Mouse (Mus musculus): Measurements from ENCODE around the gene Adnp.

Gene Adnp

GRCm38 (mm10) chr2:168205681-168206631, 956 bp downstream of the Adnp start:
- DNase-seq (ENCODE audit: low spot score in 2 of 2): peak; percentile 22

- peak; percentile 88 to 90 for DNase-seq (ENCODE audit: low spot score in 2 of 2)
These were observed 1.6 kb downstream of the Adnp start for GRCm38 (mm10) chr2:168205265-168205664.

GRCm38 (mm10) chr2:168204476-168204999, 2.4 kb downstream of the Adnp start:
- DNase-seq (ENCODE audit: low spot score in 2 of 2): no peak

- no peak for DNase-seq (ENCODE audit: low spot score in 2 of 2)
These were observed 6.8 kb downstream of the Adnp start for GRCm38 (mm10) chr2:168200014-168200691.

- DNase-seq (ENCODE audit: low spot score in 2 of 2): no peak
These were observed 7.4 kb downstream of the Adnp start for GRCm38 (mm10) chr2:168199476-168199875.

- DNase-seq (ENCODE audit: low spot score in 2 of 2): no peak
These were observed 8.5 kb downstream of the Adnp start for GRCm38 (mm10) chr2:168198421-168198820.

- DNase-seq (ENCODE audit: low spot score in 2 of 2): no peak
These were observed 11.2 kb downstream of the Adnp start for GRCm38 (mm10) chr2:168195721-168196120.

- DNase-seq (ENCODE audit: low spot score in 2 of 2): no peak
These were observed 13.2 kb downstream of the Adnp start for GRCm38 (mm10) chr2:168193685-168194084.

- no peak for DNase-seq (ENCODE audit: low spot score in 2 of 2)
These were observed 15.1 kb downstream of the Adnp start for GRCm38 (mm10) chr2:168191856-168192255.

GRCm38 (mm10) chr2:168175946-168176345, 31.0 kb downstream of the Adnp start:
- DNase-seq (ENCODE audit: low spot score in 2 of 2): no peak

- DNase-seq (ENCODE audit: low spot score in 2 of 2): peak; percentile 78 to 84
These were observed 36.7 kb downstream of the Adnp start for GRCm38 (mm10) chr2:168170167-168170685.

- DNase-seq (ENCODE audit: low spot score in 2 of 2): no peak
These were observed 37.2 kb downstream of the Adnp start for GRCm38 (mm10) chr2:168169800-168170113.

- DNase-seq (ENCODE audit: low spot score in 2 of 2): no peak
These were observed 37.8 kb downstream of the Adnp start for GRCm38 (mm10) chr2:168168892-168169799.

- no peak for DNase-seq (ENCODE audit: low spot score in 2 of 2)
These were observed 39.1 kb downstream of the Adnp start for GRCm38 (mm10) chr2:168167781-168168180.

- DNase-seq (ENCODE audit: low spot score in 2 of 2): no peak
These were observed 40.0 kb downstream of the Adnp start for GRCm38 (mm10) chr2:168166750-168167460.

- no peak for DNase-seq (ENCODE audit: low spot score in 2 of 2)
These were observed 44.9 kb downstream of the Adnp start for GRCm38 (mm10) chr2:168161978-168162377.

GRCm38 (mm10) chr2:168161514-168161971, 45.4 kb downstream of the Adnp start:
- no peak for DNase-seq (ENCODE audit: low spot score in 2 of 2)

- no peak for DNase-seq (ENCODE audit: low spot score in 2 of 2)
These were observed 46.5 kb downstream of the Adnp start for GRCm38 (mm10) chr2:168160370-168160930.

- DNase-seq (ENCODE audit: low spot score in 2 of 2): peak; percentile 53 to 56
These were observed 47.8 kb downstream of the Adnp start for GRCm38 (mm10) chr2:168158911-168159711.

Data from spleen, postnatal 36 days (tissue).